Comparison of ENCODE assay signal across 10 mouse cellular contexts in genomic region chr1:96768264-96768663, GRCm38 (mm10).
A peak's percentile ranks its signal among the peaks of the same experiment; 100 is the strongest.
DNase-seq lines count a peak whose midpoint lies in the region; ATAC-seq and TF ChIP-seq lines count a peak whose summit lies in the region.
"Had no signal": no experiment of that assay in that cellular context is flagged by ENCODE, and none has a peak within 500 bp of the region (broad histone marks: within the 10 kb centered on the region; RNA-seq: fewer than 3 reads in every experiment).

No protein-coding gene starts in this region.

- no peaks in the 10 kb centered on the region for H3K36me3 ChIP-seq in liver, postnatal 0 days (replicated peaks; ENCODE audit: insufficient read depth, low read length)
- H3K36me3 ChIP-seq in liver, embryonic 12.5 days, result no peaks in the 10 kb centered on the region
- no peaks in the 10 kb centered on the region for H3K36me3 ChIP-seq in midbrain, embryonic 15.5 days (replicated peaks)

- no peak overlapping the region for H3K9ac ChIP-seq in liver, postnatal 0 days (replicated peaks)
- H3K9ac ChIP-seq in liver, embryonic 12.5 days, result no peak overlapping the region
- H3K9ac ChIP-seq in midbrain, embryonic 15.5 days, result no peak overlapping the region

- DNase-seq in liver, postnatal 0 days, result no peak
- DNase-seq in embryo, embryonic 9.5 days (ENCODE audit: extremely low spot score), result peak; percentile 4
- peak; percentile 28 to 33 for DNase-seq in layer of hippocampus, adult 8-10 months (ENCODE audit: low spot score in 2 of 2)
- no peak for DNase-seq in c-Kit-positive CD71-positive TER-119-positive erythroid progenitor cells, embryonic 14.5 days (ENCODE audit: low spot score)
- no peak for DNase-seq in cerebellum, postnatal 36 days
- no peak for DNase-seq in spleen, postnatal 36 days (ENCODE audit: low spot score in 2 of 2)

- H3K27me3 ChIP-seq in liver, postnatal 0 days (ENCODE audit: insufficient read depth, low read length), result no peaks in the 10 kb centered on the region
- H3K27me3 ChIP-seq in liver, embryonic 12.5 days (replicated peaks), result no peaks in the 10 kb centered on the region
- no peaks in the 10 kb centered on the region for H3K27me3 ChIP-seq in midbrain, embryonic 15.5 days (replicated peaks)
- H3K27me3 ChIP-seq: Patski had no signal

- H3K27ac ChIP-seq in liver, postnatal 0 days (ENCODE audit: low read depth), result no peak overlapping the region
- H3K27ac ChIP-seq in liver, embryonic 12.5 days, result no peak overlapping the region
- no peak overlapping the region for H3K27ac ChIP-seq in midbrain, embryonic 15.5 days

- 6% methylated on average over 4 of the region's 4 CpGs for WGBS in liver, postnatal 0 days (ENCODE audit: insufficient replicate concordance)
- WGBS in liver, embryonic 12.5 days (ENCODE audit: insufficient replicate concordance), result 7% methylated on average over 4 of the region's 4 CpGs
- WGBS in midbrain, embryonic 15.5 days, result 19% methylated on average over 4 of the region's 4 CpGs

- H3K4me2 ChIP-seq in liver, postnatal 0 days (ENCODE audit: low read depth, low read length), result no peak overlapping the region
- H3K4me2 ChIP-seq in liver, embryonic 12.5 days, result no peak overlapping the region
- H3K4me2 ChIP-seq in midbrain, embryonic 15.5 days, result no peak overlapping the region

- peak; percentile 15; the same call in 1 of the 2 replicates for TF ChIP-seq CTCF in liver, postnatal 0 days (IDR thresholded peaks at IDR 0.05; ENCODE audit: low read depth)

- H3K4me3 ChIP-seq in liver, postnatal 0 days (ENCODE audit: low read depth, low read length), result no peak overlapping the region
- H3K4me3 ChIP-seq in liver, embryonic 12.5 days, result no peak overlapping the region
- no peak overlapping the region for H3K4me3 ChIP-seq in midbrain, embryonic 15.5 days
- H3K4me3 ChIP-seq: myocyte had no signal

- H3K9me3 ChIP-seq in liver, postnatal 0 days (ENCODE audit: low read length), result no peaks in the 10 kb centered on the region
- H3K9me3 ChIP-seq in liver, embryonic 12.5 days (replicated peaks), result no peaks in the 10 kb centered on the region
- no peaks in the 10 kb centered on the region for H3K9me3 ChIP-seq in midbrain, embryonic 15.5 days

- TF ChIP-seq EP300 in liver, postnatal 0 days (IDR thresholded peaks at IDR 0.05; ENCODE audit: low read depth), result no peak

- no peaks in the 10 kb centered on the region for H3K4me1 ChIP-seq in liver, postnatal 0 days (ENCODE audit: insufficient read depth)
- H3K4me1 ChIP-seq in liver, embryonic 12.5 days, result no peaks in the 10 kb centered on the region
- H3K4me1 ChIP-seq in midbrain, embryonic 15.5 days, result no peaks in the 10 kb centered on the region

- ATAC-seq in liver, postnatal 0 days, result no peak
- ATAC-seq in liver, embryonic 12.5 days, result no peak
- peak; percentile 80 for ATAC-seq in midbrain, embryonic 15.5 days (replicated peaks)
- ATAC-seq: Patski had no signal

Comparison
In these comparisons a context has a peak if more than half of its experiments do, and no peak if none do; other contexts are left out.
1. DNase-seq: peak in embryo, embryonic 9.5 days (single experiment) and layer of hippocampus, adult 8-10 months (2 of 2); none in liver, postnatal 0 days (single experiment), c-Kit-positive CD71-positive TER-119-positive erythroid progenitor cells, embryonic 14.5 days (single experiment), cerebellum, postnatal 36 days (0 of 2) and spleen, postnatal 36 days (0 of 2).